Mouse (Mus musculus) hindbrain, embryonic 12.5 days (tissue): ENCODE measurements around the gene Rps6kl1. TPM values are rescaled to one million over a fixed set of nuclear protein-coding genes. Genes with fewer than 3 reads are reported as not detected.

Source experiments
- ATAC-seq: fragments of 200-750 bp; cut with Nextera tagmentation; 2 replicates; pipeline ENCODE4 v1.8.0; 2017; ENCODE audit warnings: moderate TSS enrichment; ENCODE audit not compliant: low FRiP score
- H3K27ac ChIP-seq: fragments of 300-500 bp; sonication (generic); 2 replicates; pipeline ENCODE4 v1.5.1; 2016; ENCODE audit warnings: mild to moderate bottlenecking
- H3K27me3 ChIP-seq: fragments of 300-500 bp; sonication (generic); 2 replicates; pipeline ENCODE4 v1.6.1; 2016; ENCODE audit warnings: mild to moderate bottlenecking
- H3K36me3 ChIP-seq: fragments of 300-500 bp; sonication (generic); 2 replicates; pipeline ENCODE4 v1.6.1; 2016; ENCODE audit warnings: mild to moderate bottlenecking
- H3K4me1 ChIP-seq: fragments of 300-500 bp; sonication (generic); 2 replicates; pipeline ENCODE4 v1.6.1; 2016
- H3K4me2 ChIP-seq: fragments of 300-500 bp; sonication (generic); replicated peaks from 2 replicates; pipeline ENCODE4 v1.6.1; 2016; ENCODE audit warnings: mild to moderate bottlenecking
- H3K4me3 ChIP-seq: fragments of 300-500 bp; sonication (generic); 2 replicates; pipeline ENCODE4 v1.5.1; 2016; ENCODE audit warnings: mild to moderate bottlenecking
- H3K9ac ChIP-seq: fragments of 300-500 bp; sonication (generic); 2 replicates; pipeline ENCODE4 v1.6.1; 2016; ENCODE audit warnings: mild to moderate bottlenecking, moderate library complexity
- H3K9me3 ChIP-seq: fragments of 300-500 bp; sonication (generic); replicated peaks from 2 replicates; pipeline ENCODE4 v1.6.1; 2016; ENCODE audit warnings: mild to moderate bottlenecking
- WGBS: fragments of 180-500 bp; shearing (Covaris S2); methylation state at CpG from one replicate; pipeline ENCODE4 v1.1.7; 2016; 5-methylcytosine and 5-hydroxymethylcytosine counted together
- polyA plus RNA-seq: library from polyadenylated mRNA; unstranded; fragments of >200 nt; fragmentation: Nextera tagmentation; extraction: Ambion mirVana; gene quantifications from 2 replicates; pipeline ENCODE4 v1.2.1, GENCODE M21; 2016

The Rps6kl1 gene
- polyA plus RNA-seq, 1 experiment from 2014 or later: 7.6 TPM

- ATAC-seq: no peak
- no peak overlapping the region for H3K27ac ChIP-seq
- H3K27me3 ChIP-seq: no peaks in the 10 kb centered on the region
- H3K4me3 ChIP-seq: no peak overlapping the region
- WGBS: 86% methylated on average over 8 of the region's 8 CpGs
- no peaks in the 10 kb centered on the region for H3K4me1 ChIP-seq
- H3K4me2 ChIP-seq: no peak overlapping the region
- H3K9me3 ChIP-seq: no peaks in the 10 kb centered on the region
- no peak overlapping the region for H3K9ac ChIP-seq
- H3K36me3 ChIP-seq: peaks cover 61% of the 10 kb centered on the region
These were observed 16.8 kb downstream of the Rps6kl1 start for GRCm38 (mm10) chr12:85134043-85134794.

GRCm38 (mm10) chr12:85131361-85131760 lies 19.7 kb downstream of the Rps6kl1 start:
- H3K27me3 ChIP-seq: no peaks in the 10 kb centered on the region
- no peak overlapping the region for H3K27ac ChIP-seq
- H3K4me1 ChIP-seq: no peaks in the 10 kb centered on the region
- no peak overlapping the region for H3K4me3 ChIP-seq
- ATAC-seq: no peak
- H3K36me3 ChIP-seq: peaks cover 84% of the 10 kb centered on the region
- H3K9ac ChIP-seq: no peak overlapping the region
- 91% methylated on average over 6 of the region's 6 CpGs for WGBS
- H3K4me2 ChIP-seq: no peak overlapping the region
- H3K9me3 ChIP-seq: no peaks in the 10 kb centered on the region

- no peak overlapping the region for H3K4me3 ChIP-seq
- no peaks in the 10 kb centered on the region for H3K4me1 ChIP-seq
- no peak overlapping the region for H3K4me2 ChIP-seq
- 97% methylated on average over 9 of the region's 9 CpGs for WGBS
- H3K27ac ChIP-seq: no peak overlapping the region
- H3K9me3 ChIP-seq: no peaks in the 10 kb centered on the region
- peaks cover 83% of the 10 kb centered on the region for H3K36me3 ChIP-seq
- no peaks in the 10 kb centered on the region for H3K27me3 ChIP-seq
- ATAC-seq: no peak
- H3K9ac ChIP-seq: no peak overlapping the region
These were observed 21.6 kb downstream of the Rps6kl1 start for GRCm38 (mm10) chr12:85129426-85129978.

- 89% methylated on average over 8 of the region's 8 CpGs for WGBS
- Histone ChIP-seq H3K27ac (no peak overlapping the region), H3K4me3 (no peak overlapping the region)
These were observed 24.0 kb downstream of the Rps6kl1 start for GRCm38 (mm10) chr12:85126986-85127603.

GRCm38 (mm10) chr12:85124751-85125150 lies 26.3 kb downstream of the Rps6kl1 start:
- Histone ChIP-seq H3K4me3 (no peak overlapping the region), H3K27ac (no peak overlapping the region), H3K9ac (no peak overlapping the region), H3K36me3 (peaks cover 83% of the 10 kb centered on the region), H3K9me3 (no peaks in the 10 kb centered on the region), H3K4me1 (no peaks in the 10 kb centered on the region), H3K27me3 (no peaks in the 10 kb centered on the region), H3K4me2 (no peak overlapping the region)
- ATAC-seq: no peak
- 97% methylated on average over 5 of the region's 5 CpGs for WGBS

More at GRCm38 (mm10) chr12:85126986-85127603, 24.0 kb downstream of the Rps6kl1 start:
- H3K4me2 ChIP-seq: no peak overlapping the region
- H3K9me3 ChIP-seq: no peaks in the 10 kb centered on the region
- H3K27me3 ChIP-seq: no peaks in the 10 kb centered on the region
- H3K36me3 ChIP-seq: peaks cover 84% of the 10 kb centered on the region
- H3K9ac ChIP-seq: no peak overlapping the region
- H3K4me1 ChIP-seq: no peaks in the 10 kb centered on the region
- no peak for ATAC-seq

- Histone ChIP-seq H3K9me3 (no peaks in the 10 kb centered on the region), H3K4me3 (no peak overlapping the region), H3K36me3 (peaks cover 85% of the 10 kb centered on the region), H3K4me2 (no peak overlapping the region), H3K9ac (no peak overlapping the region), H3K4me1 (no peaks in the 10 kb centered on the region), H3K27ac (no peak overlapping the region), H3K27me3 (no peaks in the 10 kb centered on the region)
- 95% methylated on average over 11 of the region's 11 CpGs for WGBS
- no peak for ATAC-seq
These were observed 27.4 kb downstream of the Rps6kl1 start for GRCm38 (mm10) chr12:85123645-85124044.

GRCm38 (mm10) chr12:85123108-85123530 lies 27.9 kb downstream of the Rps6kl1 start:
- 91% methylated on average over 9 of the region's 9 CpGs for WGBS
- Histone ChIP-seq H3K4me1 (no peaks in the 10 kb centered on the region), H3K27ac (no peak overlapping the region), H3K27me3 (no peaks in the 10 kb centered on the region), H3K4me3 (no peak overlapping the region), H3K4me2 (no peak overlapping the region), H3K9me3 (no peaks in the 10 kb centered on the region), H3K9ac (no peak overlapping the region), H3K36me3 (peaks cover 83% of the 10 kb centered on the region)
- no peak for ATAC-seq

- Histone ChIP-seq H3K9ac (no peak overlapping the region), H3K27me3 (no peaks in the 10 kb centered on the region), H3K36me3 (peaks cover 80% of the 10 kb centered on the region), H3K4me2 (no peak overlapping the region), H3K4me3 (no peak overlapping the region), H3K9me3 (no peaks in the 10 kb centered on the region), H3K27ac (no peak overlapping the region), H3K4me1 (no peaks in the 10 kb centered on the region)
- 95% methylated on average over 9 of the region's 9 CpGs for whole genome bisulfite sequencing
- ATAC-seq: no peak
These were observed 29.1 kb downstream of the Rps6kl1 start for GRCm38 (mm10) chr12:85121806-85122459.

- H3K36me3 ChIP-seq: peaks cover 35% of the 10 kb centered on the region
- H3K27me3 ChIP-seq: no peaks in the 10 kb centered on the region
- no peak overlapping the region for H3K4me2 ChIP-seq
- no peak overlapping the region for H3K4me3 ChIP-seq
- ATAC-seq: no peak
- peaks cover 19% of the 10 kb centered on the region for H3K4me1 ChIP-seq
- H3K9me3 ChIP-seq: no peaks in the 10 kb centered on the region
- H3K9ac ChIP-seq: no peak overlapping the region
- no peak overlapping the region for H3K27ac ChIP-seq
- WGBS: 83% methylated on average over 7 of the region's 7 CpGs
These were observed 35.4 kb downstream of the Rps6kl1 start for GRCm38 (mm10) chr12:85115678-85116077.

GRCm38 (mm10) chr12:85113917-85114316 lies 37.1 kb downstream of the Rps6kl1 start:
- 100% methylated on average over 3 of the region's 3 CpGs for whole genome bisulfite sequencing
- Histone ChIP-seq H3K36me3 (peaks cover 21% of the 10 kb centered on the region; the same call in 1 of the 2 replicates), H3K4me2 (no peak overlapping the region), H3K27ac (no peak overlapping the region), H3K9me3 (no peaks in the 10 kb centered on the region), H3K27me3 (no peaks in the 10 kb centered on the region), H3K9ac (no peak overlapping the region), H3K4me3 (no peak overlapping the region), H3K4me1 (peaks cover 26% of the 10 kb centered on the region)
- ATAC-seq: no peak

GRCm38 (mm10) chr12:85113337-85113736 lies 37.7 kb downstream of the Rps6kl1 start:
- no peak for ATAC-seq
- 96% methylated on average over 3 of the region's 3 CpGs for WGBS
- peaks cover 17% of the 10 kb centered on the region; the same call in 1 of the 2 replicates for H3K36me3 ChIP-seq
- H3K4me1 ChIP-seq: peaks cover 26% of the 10 kb centered on the region
- H3K4me2 ChIP-seq: no peak overlapping the region
- H3K27ac ChIP-seq: no peak overlapping the region
- H3K27me3 ChIP-seq: no peaks in the 10 kb centered on the region
- no peaks in the 10 kb centered on the region for H3K9me3 ChIP-seq
- no peak overlapping the region for H3K4me3 ChIP-seq
- no peak overlapping the region for H3K9ac ChIP-seq

GRCm38 (mm10) chr12:85112550-85113251 lies 38.4 kb downstream of the Rps6kl1 start:
- peak overlapping the region; percentile 75; the same call in 1 of the 2 replicates for H3K4me2 ChIP-seq
- 91% methylated on average over 7 of the region's 7 CpGs for WGBS
- H3K9ac ChIP-seq: no peak overlapping the region
- no peaks in the 10 kb centered on the region for H3K9me3 ChIP-seq
- H3K27ac ChIP-seq: no peak overlapping the region
- H3K4me3 ChIP-seq: no peak overlapping the region
- peaks cover 26% of the 10 kb centered on the region for H3K4me1 ChIP-seq
- H3K27me3 ChIP-seq: no peaks in the 10 kb centered on the region
- H3K36me3 ChIP-seq: peaks cover 11% of the 10 kb centered on the region; the same call in 1 of the 2 replicates
- no peak for ATAC-seq
